Mouse (Mus musculus): Measurements from ENCODE around the gene Topors.
"Not testable (repeated sequence)": the region's sequence is repeated elsewhere in the genome, so short reads cannot be mapped to it uniquely, and the experiment has no call there.

Topors gene
- long read RNA-seq, experiment 1, transcript Topors-201 (3 exons, 3,856 nt), result major isoform, 17 of 25 reads
- long read RNA-seq, experiment 1, partial matches to known transcripts, result 5 of 25 reads
- long read RNA-seq, experiment 1, other reads (novel, unspliced or antisense), result 3 of 25 reads
- long read RNA-seq, experiment 2, transcript Topors-201 (3 exons, 3,856 nt), result major isoform, 14 of 21 reads
- long read RNA-seq, experiment 2, partial matches to known transcripts, result 3 of 21 reads
- long read RNA-seq, experiment 2, other reads (novel, unspliced or antisense), result 4 of 21 reads

- intact Hi-C loops (cut with DNase I), result no loop called here
These were observed at the start of gene Topors, which contains the start of gene Smim27 for GRCm38 (mm10) chr4:40269430-40270032. Topors (minus strand) TSS chr4:40269850. Smim27 (plus strand) TSS chr4:40269579.

- intact Hi-C loops (cut with DNase I), result no loop called here
These were observed 47.8 kb upstream of the Topors start for GRCm38 (mm10) chr4:40317404-40317803.

DNA sequence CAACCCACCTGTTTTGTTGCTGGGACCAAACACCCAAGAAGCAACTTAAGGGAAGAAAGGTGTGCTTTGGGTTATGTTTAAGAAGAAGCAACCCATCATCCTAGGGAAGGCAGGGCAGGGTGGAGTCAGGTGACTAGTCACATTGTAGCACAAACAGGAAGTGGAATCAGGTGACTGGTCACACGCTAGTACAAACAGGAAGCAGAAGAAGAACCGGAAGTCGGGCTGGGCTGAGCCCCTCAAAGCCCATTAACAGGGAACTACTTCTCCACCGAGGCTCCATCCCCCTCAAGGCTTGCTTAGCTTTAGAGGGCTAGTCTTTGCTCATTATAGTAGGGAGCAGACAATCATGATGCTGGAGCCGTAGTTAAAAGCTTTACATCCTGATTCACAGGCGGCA, 43.4 kb upstream of the Topors start:
- intact Hi-C loops (cut with DNase I), result no loop called here

- intact Hi-C loops (cut with DNase I), result no loop called here
These were observed 42.6 kb upstream of the Topors start for GRCm38 (mm10) chr4:40312213-40312612.

DNA sequence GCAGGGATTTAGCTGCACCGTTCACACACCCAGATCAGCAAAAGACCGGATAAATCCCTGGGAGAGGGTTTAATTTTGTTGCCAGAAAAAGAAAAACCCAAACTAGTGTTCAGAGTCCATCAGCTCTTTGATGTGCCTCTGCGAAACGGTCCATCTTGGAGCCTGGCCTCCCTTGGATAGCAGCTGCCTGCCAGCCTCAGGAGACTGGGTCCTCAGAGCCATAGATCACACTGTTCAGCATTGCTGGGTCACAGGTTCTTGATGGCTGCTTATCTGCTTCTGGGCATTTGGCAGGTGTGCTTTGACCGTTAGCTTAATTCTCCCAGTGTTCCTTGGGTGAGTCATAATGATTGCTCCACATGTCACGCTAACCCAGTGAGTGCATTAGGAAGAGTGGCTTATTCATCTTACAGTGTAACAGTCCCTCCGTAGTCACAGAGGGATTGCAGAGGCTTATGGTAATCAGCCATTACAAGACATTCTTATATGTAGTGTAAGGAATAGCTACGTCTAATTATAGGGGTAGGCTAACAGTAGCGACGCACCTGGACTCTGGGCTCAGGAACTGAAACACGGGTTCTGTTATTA, 41.2 kb upstream of the Topors start:
- intact Hi-C loops (cut with DNase I), result no loop called here

- intact Hi-C loops (cut with DNase I), result no loop called here
These were observed 40.0 kb upstream of the Topors start for GRCm38 (mm10) chr4:40309682-40310081.

DNA sequence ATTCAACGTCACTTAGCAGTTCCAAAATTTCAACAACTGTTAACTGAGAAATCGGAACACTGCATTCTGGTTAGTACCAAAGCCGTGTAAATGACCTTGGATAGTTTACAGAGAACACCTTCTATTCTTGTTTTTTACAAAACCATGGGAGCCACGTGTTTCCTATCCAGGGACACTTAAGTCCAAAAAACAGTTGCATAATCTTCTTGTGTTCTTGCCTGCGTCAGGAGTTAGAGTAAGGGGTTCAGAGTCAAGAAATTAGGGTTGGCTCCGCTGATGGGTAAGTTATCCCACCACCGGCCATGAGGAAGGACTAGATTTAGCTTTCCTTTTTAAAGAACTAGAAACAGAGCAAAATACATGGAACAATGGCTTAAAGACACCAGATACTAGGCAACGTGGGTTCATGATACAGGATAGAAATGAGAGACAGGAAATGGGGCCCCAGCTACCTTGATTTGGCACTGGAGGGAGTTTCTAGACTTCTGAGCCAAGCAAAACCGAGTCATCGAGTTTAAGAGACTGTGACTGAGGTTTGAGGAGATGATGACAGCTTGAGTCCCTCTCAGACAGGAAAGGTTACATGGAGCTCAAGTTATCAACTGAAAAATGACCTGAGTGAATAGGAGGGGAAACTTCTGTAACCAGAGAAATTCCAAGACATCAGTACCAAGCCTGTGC, 32.9 kb upstream of the Topors start:
- intact Hi-C loops (cut with DNase I), result no loop called here

- intact Hi-C loops (cut with DNase I), result loop anchor here (2.0 kb wide), 1 partner anchor 380 kb away; no protein-coding TSS in a partner anchor
These were observed 31.6 kb upstream of the Topors start for GRCm38 (mm10) chr4:40301076-40301789.

GRCm38 (mm10) chr4:40299169-40299568, 29.5 kb upstream of the Topors start:
- intact Hi-C loops (cut with DNase I), result no loop called here

GRCm38 (mm10) chr4:40291511-40291910, 21.9 kb upstream of the Topors start:
- intact Hi-C loops (cut with DNase I), result not testable (repeated sequence)

DNA sequence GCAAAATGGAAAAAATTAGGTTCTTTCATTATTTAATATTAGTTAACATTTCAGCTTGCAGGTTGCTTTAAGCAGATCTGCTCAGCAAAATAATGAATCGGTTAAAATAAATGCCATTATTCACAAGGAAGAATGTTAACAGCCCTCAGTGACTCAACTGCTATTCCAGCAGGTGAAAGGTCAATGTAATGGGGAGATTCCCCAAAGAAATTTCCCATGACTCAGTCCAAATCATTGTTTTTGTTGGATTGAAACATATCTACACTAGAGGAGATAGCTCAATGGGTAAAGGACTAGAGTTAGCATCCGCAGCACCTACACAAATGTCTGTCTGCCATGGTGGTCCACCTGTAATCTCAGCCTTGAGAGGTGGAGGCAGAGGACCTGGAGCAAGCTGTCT, 19.4 kb upstream of the Topors start:
- intact Hi-C loops (cut with DNase I), result no loop called here

- intact Hi-C loops (cut with DNase I), result loop anchor here (2.0 kb wide), 1 partner anchor 153 kb away; no protein-coding TSS in a partner anchor
These were observed 17.8 kb upstream of the Topors start for GRCm38 (mm10) chr4:40287415-40287814.

DNA sequence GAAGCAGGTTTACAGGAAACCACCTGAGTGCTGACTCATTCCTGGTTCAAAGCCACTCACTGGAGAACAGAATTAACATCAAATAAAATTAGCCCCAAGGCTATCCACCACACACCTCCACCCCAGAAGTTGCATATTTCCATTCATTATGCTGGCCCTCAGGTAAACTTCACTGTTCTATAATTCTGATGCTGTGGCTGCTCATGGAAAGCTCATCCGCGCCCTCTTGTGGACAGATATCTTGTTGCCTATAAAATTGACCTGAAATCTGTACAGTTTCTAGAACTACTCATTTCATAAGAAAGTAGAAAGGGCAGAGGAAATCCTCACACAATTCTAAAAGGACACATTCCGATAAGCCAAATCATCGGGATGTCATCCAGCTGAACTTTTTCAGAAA, 15.9 kb upstream of the Topors start:
- intact Hi-C loops (cut with DNase I), result loop anchor here (2.0 kb wide), 1 partner anchor 103 kb away; no protein-coding TSS in a partner anchor

GRCm38 (mm10) chr4:40279276-40279900, 9.7 kb upstream of the Topors start, which contains the start of gene Ndufb6:
Ndufb6 (minus strand) TSS chr4:40279421.
- intact Hi-C loops (cut with DNase I), result loop anchor here (5.0 kb wide), 1 partner anchor 42 kb away; the partner anchor contains the start of gene Ddx58

- intact Hi-C loops (cut with DNase I), result loop anchor here (5.0 kb wide), 1 partner anchor 42 kb away; the partner anchor contains the start of gene Ddx58
These were observed 9.2 kb upstream of the Topors start for GRCm38 (mm10) chr4:40278880-40279275.

- intact Hi-C loops (cut with DNase I), result no loop called here
These were observed 815 bp downstream of the Topors start for GRCm38 (mm10) chr4:40268835-40269234.

DNA sequence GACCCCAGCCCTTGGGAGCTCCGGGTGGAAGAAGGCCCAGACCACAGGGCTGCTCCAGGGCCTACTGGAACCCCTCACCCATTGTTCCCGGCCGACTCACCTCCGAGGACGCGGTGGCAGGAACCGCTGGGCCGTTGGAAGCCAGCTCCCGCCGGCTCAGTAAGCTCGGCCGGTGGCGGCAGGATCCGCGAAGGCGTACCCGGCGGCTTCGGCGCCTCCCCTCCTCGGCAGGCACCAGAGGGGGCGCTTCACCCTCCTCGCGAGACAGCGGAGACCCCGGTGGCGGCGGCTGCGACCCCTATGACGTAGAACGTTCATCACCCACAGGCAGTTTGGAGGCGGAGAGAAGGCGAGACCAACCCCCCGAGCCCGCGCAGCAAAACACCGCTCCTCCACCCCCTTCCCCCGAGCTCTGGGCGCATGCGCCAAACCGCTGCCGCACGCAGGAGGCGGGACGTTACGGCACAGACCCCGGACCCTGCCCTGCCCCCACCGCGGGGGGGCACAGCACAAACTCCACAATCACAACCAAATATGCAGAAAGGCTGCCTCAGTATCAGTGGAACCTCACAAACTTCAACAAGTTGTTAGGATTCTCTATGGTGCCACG, 1.3 kb downstream of the Topors start:
- intact Hi-C loops (cut with DNase I), result no loop called here

- intact Hi-C loops (cut with DNase I), result no loop called here
These were observed 2.0 kb downstream of the Topors start for GRCm38 (mm10) chr4:40267681-40268080.

- intact Hi-C loops (cut with DNase I), result no loop called here
These were observed 5.3 kb downstream of the Topors start for GRCm38 (mm10) chr4:40264321-40264720.
